Mouse (Mus musculus) cerebellum, postnatal 14 days (tissue): ENCODE data around the gene Mgat4a.

Experiments
- DNase-seq, 2 experiments: peaks; one replicate each; pipeline ENCODE4 v3.0.0; 2021; ENCODE audit warnings: mixed read lengths in 2 of 2

Mgat4a gene

DNA sequence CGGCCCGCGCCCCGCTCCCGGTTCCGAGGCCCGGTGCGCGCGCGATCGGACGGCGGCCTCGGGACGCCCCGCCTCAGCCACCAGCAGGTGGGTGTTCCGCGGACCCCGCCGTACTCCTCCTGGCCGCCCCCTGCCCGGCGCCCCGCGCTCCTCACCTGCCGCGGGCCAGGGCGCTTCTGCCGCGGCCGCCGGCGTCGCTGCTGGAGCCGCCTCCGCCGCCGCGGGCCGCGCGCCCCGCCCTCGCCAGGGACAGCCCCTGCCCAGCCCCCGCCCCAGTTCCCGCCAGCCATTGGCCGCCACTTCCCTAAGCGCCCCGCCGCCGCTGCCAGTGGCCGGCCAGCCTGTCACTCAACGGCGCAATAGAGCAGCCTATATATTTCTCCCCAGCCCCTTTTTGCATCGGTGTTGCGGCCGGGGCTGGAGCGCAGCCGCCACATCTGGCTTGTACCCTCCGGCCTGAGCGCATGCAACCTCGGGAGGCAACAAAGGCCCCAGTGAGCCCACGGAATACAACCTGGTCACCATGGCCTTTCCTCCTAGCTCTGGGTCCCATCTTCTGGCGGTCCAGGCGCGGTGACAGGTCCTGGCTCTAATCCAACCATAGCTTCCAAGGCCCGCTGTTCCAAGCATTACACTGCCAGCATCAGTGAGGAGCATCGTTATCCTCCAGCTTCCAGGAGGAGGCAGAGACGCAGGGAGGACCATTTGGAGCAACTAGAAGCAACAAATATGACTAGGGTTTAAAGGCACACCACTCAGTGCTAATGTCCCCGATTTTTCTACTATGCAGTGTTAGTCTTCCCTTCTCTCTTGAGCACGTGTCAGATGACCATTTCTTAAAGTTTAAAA, at the start of gene Mgat4a:
Gene Mgat4a (minus strand): TSS at position 207 of the 849 bp plus-strand sequence.
- peak; percentile 95 for DNase-seq

DNA sequence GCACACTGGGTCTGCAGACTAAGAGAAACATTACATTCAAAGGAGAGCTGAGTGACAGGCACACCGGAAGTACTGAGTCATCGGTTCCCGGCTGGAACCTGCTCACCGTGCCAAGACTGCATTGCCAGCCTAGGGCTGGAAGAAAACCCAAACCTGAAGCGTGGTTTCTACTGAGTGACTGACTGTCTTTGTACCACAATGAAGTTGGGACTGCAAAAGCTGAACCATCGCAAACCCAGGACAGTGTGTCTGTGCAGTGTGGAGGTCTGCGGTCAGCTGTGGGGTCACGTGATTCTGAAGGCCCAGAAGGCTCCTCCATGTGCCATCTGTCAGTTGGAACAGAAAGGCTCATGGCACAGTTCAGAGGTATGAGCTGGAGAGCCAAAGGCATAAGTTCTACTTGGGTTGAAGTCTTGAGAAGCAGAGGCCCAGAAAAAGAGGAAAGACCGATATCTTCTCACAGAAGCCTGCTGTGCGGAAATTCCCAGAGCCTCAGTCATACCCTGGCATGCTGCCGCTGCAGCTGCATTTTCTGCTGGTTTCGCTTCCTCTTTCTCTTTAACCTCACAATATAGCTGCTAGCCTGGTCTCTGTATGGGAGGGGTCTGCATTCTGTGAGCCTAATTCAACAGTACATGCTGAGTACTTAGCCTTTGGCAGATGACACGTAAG, 45.1 kb upstream of the Mgat4a start:
- DNase-seq: peak; percentile 72 to 84

DNA sequence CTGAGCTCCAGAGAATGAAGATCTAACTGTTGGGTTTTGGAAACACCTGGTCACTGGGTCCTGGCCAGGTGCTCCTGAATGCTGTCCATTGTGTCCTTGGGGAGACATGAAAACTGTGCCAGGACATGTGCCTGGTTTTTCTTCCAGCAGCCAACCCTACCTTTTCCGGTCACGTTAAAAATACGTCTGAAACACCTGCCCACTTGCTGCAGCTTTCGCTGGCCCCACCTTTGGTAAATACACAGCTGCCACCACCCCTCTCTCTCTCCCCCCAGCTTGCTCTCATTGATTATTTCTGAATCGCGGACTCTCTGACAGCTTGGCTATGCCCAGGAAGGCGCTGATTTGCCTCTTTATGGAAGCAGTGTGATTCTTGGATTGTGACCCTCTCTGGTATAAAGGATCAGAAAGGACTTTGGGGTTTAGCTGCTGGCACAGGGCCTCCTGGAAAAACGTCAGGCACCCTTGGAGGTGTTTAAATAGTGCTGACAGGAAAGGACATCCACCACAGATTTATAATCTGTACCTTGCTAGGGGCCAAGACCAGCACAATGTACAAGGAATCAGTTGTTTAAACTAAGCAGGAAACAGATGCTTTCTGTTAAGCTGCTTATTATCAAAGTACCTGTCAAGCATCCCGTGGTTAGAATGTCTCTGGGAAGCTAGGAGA, 43.1 kb upstream of the Mgat4a start:
- peak; percentile 49 to 57 for DNase-seq

DNA sequence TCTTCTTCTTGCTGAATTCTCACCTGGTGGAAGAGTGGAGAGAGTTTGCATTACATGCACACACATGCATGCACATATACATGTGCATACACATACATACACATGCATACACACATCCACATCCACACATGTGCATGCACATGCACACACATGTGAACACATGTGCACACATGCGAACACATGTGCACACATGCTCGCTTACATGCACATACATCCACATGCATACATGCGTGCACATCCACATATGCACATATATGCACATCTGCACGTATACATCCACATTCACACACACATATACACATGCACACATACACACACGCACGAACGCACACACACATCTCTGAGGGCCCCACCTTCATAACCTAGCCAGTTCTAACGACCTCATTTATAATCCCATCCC, 42.4 kb upstream of the Mgat4a start:
- no peak for DNase-seq

DNA sequence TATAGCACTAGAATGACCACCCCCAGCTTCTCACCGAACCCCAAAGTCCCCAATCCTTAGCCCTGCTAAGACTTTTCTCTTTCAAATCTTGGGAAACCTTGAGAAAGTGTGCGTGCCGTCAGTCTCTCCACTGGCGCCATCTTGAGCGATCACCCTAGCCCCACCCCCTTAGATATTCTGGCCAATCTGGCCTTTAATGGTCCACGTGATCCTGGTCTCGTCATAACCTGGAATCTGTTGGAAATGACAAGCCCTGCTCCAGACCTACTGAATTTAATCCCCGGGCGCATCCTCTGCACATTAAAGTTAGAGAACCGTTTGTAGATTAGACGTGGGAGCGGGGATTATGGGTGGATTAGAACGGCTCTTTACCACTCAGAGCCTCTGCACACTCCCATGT, 38.9 kb upstream of the Mgat4a start:
- DNase-seq: no peak

DNA sequence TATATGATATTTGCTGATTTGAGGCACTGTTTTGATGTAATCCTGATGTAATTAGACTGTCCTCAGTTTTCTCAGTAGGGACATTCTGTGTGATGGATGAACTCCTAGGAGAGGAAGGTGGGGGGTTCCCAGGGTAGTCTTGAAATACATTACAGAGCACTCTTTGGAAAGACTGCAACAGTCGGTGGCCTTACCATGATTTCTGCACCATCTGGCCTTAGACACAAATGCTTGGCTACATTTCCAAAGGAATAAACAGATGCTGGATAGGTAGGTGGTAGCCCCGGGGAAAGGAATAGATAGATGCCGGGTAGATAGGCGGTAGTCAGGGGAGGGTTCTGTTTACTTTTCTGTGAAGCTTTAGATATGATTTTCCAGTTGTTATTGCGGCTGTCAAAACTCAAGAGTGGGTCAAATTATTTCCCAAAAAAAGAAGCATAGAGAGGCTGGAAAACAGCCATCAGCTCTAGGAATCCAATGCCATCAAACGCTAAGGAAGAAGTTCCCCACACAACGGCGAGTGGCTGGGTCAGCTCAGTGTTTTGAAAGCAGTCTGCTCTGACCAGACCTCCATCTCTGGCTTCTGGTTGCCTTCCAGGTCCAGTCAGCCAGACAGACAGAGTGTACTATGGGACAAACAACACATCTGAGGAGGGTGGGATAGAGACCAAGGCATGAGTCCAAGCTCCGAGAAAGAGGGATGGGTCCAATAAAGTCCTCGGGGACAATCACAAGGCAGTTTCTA, 31.9 kb upstream of the Mgat4a start:
- DNase-seq: peak; percentile 30 to 48

DNA sequence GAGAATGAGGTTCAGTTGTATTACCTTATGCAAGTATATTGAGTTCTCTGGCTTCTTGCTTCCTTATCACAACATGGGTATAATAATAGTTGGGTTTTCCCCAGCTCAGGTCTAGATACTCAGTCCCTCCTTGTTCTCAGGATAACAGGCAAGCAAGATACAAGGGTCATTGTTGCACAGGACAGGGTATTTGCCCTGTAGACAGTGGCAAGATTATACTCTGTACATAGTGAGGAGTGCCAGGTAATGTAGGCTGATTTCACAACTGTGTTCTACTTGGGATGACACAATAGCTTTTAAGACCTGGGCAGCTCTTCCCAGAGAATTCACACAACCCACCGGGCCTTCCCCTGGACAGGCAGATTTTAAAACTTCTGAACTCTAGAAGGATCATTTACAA, 27.6 kb upstream of the Mgat4a start:
- no peak for DNase-seq

DNA sequence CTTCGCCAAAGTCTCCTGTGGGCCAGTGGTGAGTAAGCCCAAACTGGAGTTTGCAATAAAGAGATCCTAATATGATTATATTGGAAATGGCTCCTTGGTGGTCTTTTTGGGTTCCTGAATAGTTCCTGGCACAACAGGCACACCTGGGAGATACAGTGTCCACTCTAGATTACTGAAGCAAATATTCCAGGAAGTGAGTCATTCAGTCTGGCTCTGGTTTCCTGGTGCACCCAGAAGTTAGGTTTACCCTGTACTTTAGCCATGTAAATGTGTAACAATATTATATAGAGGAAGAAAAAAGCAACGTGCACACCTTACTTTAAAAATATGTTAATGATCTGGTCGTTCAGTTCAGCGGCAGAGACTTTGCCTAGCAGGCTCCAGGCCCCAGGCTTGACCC, 25.9 kb upstream of the Mgat4a start:
- no peak for DNase-seq

DNA sequence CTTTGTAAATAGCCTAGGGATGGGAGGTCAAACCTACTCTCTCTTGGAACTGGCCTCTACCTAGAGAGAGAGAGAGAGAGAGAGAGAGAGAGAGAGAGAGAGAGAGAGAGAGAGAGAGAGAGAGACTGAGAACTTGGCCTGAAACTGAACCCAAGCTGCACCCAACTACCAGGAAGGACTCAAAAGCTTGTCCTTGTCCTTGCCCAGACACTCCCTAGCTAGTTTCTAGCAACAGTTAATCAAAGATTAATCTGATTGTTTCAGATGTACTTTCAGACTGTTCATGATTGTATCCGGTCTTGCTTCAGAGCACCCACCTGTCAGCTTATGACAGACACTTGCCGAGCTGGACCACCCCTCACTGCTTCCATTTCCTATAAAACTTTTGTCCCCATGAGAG, 25.5 kb upstream of the Mgat4a start:
- no peak for DNase-seq

DNA sequence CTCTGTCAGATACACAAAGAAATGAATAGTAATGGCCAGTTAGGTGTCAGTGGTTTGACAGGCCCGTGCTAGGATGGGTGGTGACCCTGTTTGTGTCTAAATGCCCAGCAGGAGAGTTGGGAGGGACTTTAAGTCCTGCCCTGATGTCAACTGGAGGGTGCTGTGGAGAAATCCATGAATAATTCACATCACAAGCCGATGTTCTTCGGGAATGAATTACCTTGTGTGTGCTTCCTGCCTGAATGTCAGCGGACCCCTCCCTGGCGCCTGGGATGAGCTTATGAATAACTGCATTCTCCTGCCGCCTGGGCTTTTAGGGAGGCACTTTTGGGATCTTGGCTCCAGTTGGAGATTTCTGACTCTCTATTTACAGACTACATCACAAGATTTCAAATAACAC, 24.6 kb upstream of the Mgat4a start:
- DNase-seq: no peak

DNA sequence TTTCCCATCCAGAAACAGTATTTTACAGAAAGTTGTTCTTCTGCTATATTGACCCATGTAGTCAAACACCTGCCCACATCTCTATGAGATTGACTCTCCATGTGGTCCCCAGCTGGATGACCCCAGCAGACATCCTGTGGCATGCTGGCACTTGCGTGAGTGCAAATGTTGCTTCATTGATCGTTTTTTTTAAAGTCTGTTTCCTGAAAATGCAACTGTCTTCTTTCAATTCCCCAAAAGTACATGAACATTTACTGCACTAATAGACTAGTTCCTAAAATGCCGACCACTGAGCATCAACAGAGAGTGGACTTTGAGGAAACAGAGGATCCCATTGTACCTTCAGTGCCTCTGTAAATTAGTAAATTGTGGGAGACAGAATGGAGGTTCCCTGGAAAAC, 21.1 kb upstream of the Mgat4a start:
- DNase-seq: no peak

DNA sequence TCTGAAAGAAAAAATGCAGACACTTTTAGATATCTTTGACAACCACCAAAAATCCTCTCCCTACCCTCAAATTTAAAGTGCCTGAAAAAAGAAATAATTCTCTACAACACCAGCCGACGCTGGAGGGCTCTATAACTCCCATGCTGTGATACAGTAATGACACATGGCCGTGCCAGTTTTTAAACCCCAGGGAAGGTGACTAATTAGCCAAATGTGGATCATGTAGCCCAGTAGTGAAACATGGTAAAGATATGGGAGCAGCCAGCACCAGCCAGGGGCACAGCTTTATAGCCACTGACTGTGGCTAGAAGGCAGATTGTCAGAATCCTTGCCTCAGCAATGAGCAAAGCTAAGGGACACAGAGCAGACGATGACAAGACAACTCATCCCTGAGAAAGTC, 19.5 kb upstream of the Mgat4a start:
- DNase-seq: peak; percentile 17 to 43

DNA sequence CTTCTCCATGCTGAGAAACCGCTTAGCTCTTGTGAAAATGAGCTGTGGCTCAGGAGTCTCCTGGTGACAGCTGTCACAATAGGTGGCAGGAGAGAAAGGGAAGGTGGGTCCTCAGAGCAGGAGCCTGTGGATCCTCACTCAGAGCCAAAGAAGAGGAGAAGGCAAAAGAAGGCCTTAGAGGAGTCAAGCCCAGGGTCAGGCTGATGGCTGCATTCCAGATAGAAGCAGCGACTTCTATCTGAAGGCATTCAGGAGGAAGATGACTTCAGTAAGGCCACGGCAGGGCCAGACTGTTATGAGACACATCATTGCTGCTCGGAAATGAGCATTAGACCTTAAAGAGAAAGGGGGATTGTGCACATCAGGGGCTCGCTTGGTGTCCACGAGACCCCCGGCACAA, 11.2 kb upstream of the Mgat4a start:
- DNase-seq: no peak

DNA sequence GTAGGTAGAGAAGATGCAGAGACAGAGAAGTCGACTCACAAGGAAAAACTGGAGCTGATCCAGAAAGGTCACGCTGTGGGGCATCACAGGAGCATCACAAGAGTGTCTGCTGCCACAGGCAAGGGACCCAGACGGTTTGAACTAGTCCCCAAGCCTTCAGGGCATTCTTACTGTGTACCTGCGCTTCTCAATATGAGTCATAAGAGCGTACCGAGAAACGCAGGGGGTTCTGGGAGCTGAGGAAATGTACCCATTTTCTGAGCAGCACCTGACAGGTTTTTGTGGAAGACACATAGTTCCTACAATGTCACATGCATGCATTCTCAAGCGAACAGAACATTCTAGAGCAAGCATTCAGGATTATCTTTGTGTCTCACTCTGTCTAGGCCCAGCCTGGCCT, 8.7 kb upstream of the Mgat4a start:
- no peak for DNase-seq

DNA sequence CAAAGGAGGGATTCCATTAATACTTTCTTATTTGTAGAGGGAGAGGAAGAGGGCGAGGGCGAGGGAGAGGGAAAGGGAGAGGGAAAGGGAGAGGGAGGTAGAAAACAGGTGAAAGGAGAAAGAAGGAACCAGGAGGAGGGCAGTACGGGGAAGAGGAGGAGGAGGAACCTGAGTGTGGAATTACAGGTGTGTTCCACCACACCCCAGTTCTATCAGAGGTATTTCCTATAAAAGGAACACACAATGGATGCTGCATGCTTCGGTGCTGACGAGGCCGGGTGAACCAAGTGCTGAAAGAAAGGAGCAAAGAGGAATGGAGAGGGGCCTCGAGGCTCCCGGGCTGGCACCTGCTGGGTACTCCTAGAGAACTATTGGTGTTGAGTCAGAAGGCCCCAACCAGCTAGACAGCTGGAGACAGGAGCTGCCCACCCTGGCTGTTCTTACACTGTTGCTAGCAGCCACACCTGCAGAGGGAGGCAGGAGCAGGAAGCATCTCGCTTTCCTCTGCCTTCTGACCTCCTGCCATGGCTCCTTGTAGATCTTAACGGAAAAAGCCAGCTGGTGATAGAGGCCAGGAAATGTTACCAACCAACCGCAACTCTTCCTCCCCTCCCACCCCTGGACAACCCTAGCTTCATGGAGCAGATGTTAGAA, 5.7 kb upstream of the Mgat4a start:
- DNase-seq: no peak

DNA sequence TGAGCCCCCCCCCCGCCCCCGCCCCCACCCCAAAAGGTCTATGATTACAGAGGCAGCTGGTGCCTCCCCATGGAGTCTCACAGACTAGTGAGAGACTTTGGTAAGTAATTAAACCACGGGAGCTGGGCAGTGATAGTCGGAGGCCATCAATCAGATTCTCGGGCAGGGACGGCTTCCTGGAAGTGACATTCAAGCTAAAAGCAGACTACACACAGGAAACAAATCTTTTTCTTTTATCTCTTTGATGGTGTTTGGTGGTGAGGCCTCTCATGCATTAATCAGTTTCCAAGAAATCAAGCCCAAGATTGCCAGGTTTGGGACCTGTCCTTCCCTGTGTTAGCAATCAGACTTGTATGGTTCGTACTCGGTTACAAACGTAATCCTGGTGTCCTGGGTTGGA, 3.4 kb upstream of the Mgat4a start:
- DNase-seq: no peak

DNA sequence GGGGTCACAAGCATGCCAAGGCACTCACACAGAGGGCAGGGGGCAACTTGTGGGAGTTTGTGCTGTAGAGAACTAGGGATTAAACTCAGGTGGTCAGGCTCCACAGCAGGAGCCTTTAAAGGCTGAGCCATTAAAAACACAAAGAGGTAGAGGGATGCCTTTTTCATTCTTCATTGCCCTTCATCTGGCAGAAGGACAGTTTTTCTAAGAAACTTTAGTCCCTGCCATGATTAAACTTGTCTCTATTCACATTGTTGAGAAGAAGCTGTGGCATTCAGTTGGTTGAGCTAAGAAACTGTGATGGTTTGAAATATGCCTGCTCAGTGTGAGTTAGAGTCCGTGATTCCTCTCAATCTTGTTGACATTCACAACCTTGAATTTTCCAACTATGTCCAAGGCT, 2.2 kb upstream of the Mgat4a start:
- DNase-seq: no peak

DNA sequence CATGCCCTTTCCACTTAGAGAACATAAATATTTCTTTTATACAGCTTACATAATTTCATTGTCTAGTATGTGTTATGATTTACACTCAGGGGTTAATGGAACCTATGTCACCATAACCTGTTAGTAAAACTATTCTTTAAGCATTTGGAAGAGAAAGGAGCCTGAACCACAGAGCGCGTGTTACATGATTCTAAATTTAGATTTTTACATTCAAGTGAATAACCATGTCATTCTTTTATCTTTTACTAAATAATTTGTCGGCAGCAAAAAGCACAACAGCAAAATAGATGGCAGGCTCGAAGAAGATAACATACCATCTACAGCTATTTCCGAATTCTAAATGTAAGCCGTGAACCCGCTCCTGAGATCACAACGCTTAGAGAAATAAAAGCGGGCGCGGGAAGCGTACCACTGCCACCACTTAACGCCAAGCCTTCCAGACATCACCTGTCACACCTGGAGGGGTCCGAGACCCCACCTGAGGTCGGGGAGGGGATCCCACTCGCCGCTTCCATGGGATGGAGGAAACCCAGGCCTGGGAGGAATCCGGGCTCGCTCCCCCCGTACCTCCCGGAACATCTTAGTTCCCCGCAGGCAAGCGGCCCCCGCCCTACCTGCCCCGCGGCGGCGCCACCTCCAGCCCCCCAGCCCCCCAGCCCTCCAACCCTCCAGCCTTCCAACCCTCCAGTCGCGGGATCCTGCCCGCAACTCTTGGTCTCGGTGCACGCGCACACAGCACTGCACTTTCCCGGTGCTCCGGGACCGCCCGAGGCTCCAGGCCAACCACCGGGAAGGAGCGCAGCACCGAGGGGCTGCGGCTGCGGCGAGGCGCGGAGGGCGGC, 627 bp downstream of the Mgat4a start:
- DNase-seq: peak in 1 of 2 experiments; percentile 50

DNA sequence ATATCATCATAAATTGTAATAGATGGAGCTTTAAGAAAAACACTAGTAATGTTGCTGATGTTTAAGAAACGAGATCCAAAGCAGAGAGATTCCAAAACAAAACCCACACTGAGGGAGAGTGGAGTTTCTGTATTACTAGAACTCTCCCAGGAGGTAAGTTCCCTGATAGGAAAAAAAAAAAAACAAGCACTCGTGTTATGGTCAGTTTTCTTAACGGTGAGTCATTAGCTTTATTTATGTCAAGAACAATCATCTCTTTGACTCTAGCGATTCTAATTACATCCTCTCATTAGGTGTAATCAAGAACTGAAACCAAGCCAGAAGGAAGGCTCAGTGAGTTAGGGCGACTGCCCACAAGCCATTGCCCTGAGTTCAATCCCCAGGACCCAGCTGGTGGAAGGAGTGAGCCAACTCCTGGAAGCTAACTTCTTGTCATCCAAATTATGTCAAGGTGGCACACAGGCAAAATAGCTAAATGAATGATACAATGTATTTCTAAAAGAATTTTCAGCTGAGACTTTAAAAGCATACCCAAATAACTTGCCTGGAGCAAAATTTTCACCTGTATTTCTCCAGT, 6.2 kb downstream of the Mgat4a start:
- DNase-seq: peak in 1 of 2 experiments; percentile 24

DNA sequence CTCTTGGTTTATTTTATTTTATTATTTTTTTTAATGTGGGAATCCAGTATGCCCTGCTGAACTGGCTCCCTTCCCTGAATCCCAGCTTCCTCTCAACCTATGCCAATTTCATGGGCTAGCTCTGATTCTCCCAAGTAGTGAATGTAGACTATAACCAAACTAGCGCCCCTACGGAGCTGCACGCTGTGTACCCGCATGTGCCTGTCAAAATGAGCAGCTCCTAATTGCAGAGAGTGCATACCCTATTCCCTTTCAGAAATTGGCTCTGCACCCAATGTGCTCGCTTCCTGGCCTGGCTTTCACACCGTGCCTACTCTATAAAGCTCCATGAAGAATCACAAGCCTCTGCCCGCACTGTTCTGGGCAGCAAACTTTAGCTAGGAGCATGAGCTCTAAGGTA, 7.6 kb downstream of the Mgat4a start:
- peak; percentile 21 to 54 for DNase-seq

DNA sequence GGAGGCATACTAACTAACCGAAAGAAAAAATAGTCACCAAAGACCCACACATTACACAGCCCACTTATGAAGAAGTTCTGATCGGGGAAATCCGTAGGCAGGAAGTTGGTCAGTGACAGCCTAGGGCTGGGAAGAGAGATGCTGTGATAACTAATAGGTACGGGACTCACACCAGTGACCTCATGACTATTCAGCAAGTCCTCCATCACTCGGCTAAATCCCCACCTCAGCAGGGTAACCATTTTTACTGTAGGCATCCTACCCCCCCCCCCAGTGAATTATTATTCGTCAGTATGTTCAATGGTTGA, 8.3 kb downstream of the Mgat4a start:
- no peak for DNase-seq
